Mouse (Mus musculus) liver, adult 2 months (tissue): Measurements from ENCODE around the gene E130308A19Rik.

Experiments
- CTCF ChIP-seq: fragments of 200-500 bp; IDR thresholded peaks from 2 replicates; pipeline ENCODE4 v1.5.1; 2011; ENCODE audit warnings: low read depth, low read length, control low read depth
- POLR2A ChIP-seq: fragments of 200-500 bp; IDR thresholded peaks from 2 replicates; pipeline ENCODE4 v1.6.1; 2011; ENCODE audit warnings: low read length, control low read depth; ENCODE audit not compliant: insufficient read depth; ENCODE audit errors: extremely low read depth

GRCm38 (mm10) chr4:59690145-59690544 lies 64.1 kb downstream of the E130308A19Rik start:
- TF ChIP-seq CTCF (no peak), POLR2A (no peak)
